Mouse (Mus musculus): ENCODE data around the gene Pparg.

DNA sequence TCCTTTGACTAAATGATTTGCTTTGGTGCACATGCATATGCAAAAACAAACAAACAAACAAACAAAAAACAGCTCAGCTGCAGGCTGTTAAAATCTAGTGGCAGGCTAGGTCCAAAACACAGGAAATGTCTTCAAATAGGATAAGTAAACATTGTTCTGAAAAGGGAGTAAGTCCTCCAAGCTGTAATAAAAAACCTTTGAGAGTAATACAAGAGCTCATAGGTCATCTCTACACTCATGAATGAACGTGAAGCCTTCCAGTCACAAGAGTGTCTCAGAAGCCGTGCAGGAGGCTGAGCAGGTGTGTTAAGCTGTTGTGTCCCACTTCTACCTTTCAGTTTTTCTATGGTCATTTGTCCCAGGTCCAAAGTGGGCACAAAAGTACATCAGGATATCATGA, 102.6 kb downstream of the Pparg start:
- TF ChIP-seq POLR2A (IDR thresholded peaks at IDR 0.05; ENCODE audit: low read depth, low read length), result no peak
- TF ChIP-seq CTCF (IDR thresholded peaks at IDR 0.05; ENCODE audit: extremely low read depth, insufficient read depth, insufficient read length, insufficient replicate concordance), result no peak
